Mouse (Mus musculus) neural tube, embryonic 12.5 days (tissue): ENCODE data around the gene Tomm5. TPM values are rescaled to one million over a fixed set of nuclear protein-coding genes. Genes with fewer than 3 reads are reported as not detected.

Experiments used
- ATAC-seq: fragments of 200-750 bp; cut with Nextera tagmentation; 2 replicates; pipeline ENCODE4 v1.8.0; 2017; ENCODE audit warnings: low read depth, mild to moderate bottlenecking, moderate TSS enrichment, moderate library complexity; ENCODE audit not compliant: low FRiP score
- H3K27ac ChIP-seq: fragments of 300-500 bp; sonication (generic); 2 replicates; pipeline ENCODE4 v1.5.1; 2016
- H3K27me3 ChIP-seq: fragments of 300-500 bp; sonication (generic); replicated peaks from 2 replicates; pipeline ENCODE4 v1.6.1; 2016; ENCODE audit warnings: mild to moderate bottlenecking
- H3K36me3 ChIP-seq: fragments of 300-500 bp; sonication (generic); 2 replicates; pipeline ENCODE4 v1.6.1; 2016; ENCODE audit warnings: mild to moderate bottlenecking
- H3K4me1 ChIP-seq: fragments of 300-500 bp; sonication (generic); 2 replicates; pipeline ENCODE4 v1.6.1; 2016
- H3K4me2 ChIP-seq: fragments of 300-500 bp; sonication (generic); replicated peaks from 2 replicates; pipeline ENCODE4 v1.6.1; 2016; ENCODE audit warnings: mild to moderate bottlenecking
- H3K4me3 ChIP-seq: fragments of 300-500 bp; sonication (generic); 2 replicates; pipeline ENCODE4 v1.5.1; 2016
- H3K9ac ChIP-seq: fragments of 300-500 bp; sonication (generic); 2 replicates; pipeline ENCODE4 v1.6.1; 2016; ENCODE audit warnings: mild to moderate bottlenecking
- H3K9me3 ChIP-seq: fragments of 300-500 bp; sonication (generic); 2 replicates; pipeline ENCODE4 v1.6.1; 2016; ENCODE audit warnings: mild to moderate bottlenecking
- WGBS: fragments of 180-500 bp; shearing (Covaris S2); methylation state at CpG from one replicate; pipeline ENCODE4 v1.1.7; 2016; 5-methylcytosine and 5-hydroxymethylcytosine counted together
- polyA plus RNA-seq: library from polyadenylated mRNA; unstranded; fragments of >200 nt; fragmentation: Nextera tagmentation; extraction: Ambion mirVana; gene quantifications from 2 replicates; pipeline ENCODE4 v1.2.1, GENCODE M21; 2016

The Tomm5 gene
- 150 and 163 TPM in 2 replicates for polyA plus RNA-seq

- Histone ChIP-seq H3K27ac (no peak within 1 kb of the TSS), H3K36me3 (peaks cover 21% of the 10 kb centered on the region), H3K4me3 (peak within 1 kb of the TSS; percentile 87), H3K4me2 (peak within 1 kb of the TSS; percentile 86), H3K4me1 (peaks cover 14% of the 10 kb centered on the region), H3K9ac (peak within 1 kb of the TSS; percentile 86), H3K9me3 (no peaks in the 10 kb centered on the region), H3K27me3 (no peaks in the 10 kb centered on the region)
- under 1% methylated on average over 39 of the region's 39 CpGs for whole genome bisulfite sequencing
- peak; percentile 92 for ATAC-seq
Measured at GRCm38 (mm10) chr4:45107601-45108277, at the start of gene Tomm5. TSS of gene Tomm5 (minus strand) at chr4:45108114.

DNA sequence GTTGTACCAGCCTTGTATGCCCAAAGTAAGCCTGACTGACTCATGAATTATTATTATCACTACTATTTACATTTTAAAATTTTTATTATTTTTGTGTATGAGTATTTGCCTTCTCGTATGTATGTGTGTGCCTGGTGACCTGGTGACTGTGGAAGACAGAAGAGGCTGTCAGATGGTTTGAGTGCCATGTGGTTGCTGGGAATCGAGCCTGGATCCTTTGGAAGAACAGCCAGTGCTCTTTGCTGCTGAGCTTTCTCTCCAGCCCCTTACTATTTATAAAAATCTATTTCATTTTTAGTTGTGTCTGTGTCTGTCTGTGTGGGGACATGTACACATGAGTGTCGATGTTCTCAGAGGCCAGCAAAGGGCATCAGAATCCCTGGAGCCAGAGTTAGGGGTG lies 48.5 kb upstream of the Tomm5 start:
- Histone ChIP-seq H3K36me3 (no peaks in the 10 kb centered on the region), H3K4me1 (no peaks in the 10 kb centered on the region), H3K27ac (no peak overlapping the region), H3K9me3 (no peaks in the 10 kb centered on the region), H3K4me3 (no peak overlapping the region), H3K9ac (no peak overlapping the region), H3K27me3 (no peaks in the 10 kb centered on the region), H3K4me2 (no peak overlapping the region)
- ATAC-seq = no peak
- WGBS = 79% methylated on average over 3 of the region's 3 CpGs

DNA sequence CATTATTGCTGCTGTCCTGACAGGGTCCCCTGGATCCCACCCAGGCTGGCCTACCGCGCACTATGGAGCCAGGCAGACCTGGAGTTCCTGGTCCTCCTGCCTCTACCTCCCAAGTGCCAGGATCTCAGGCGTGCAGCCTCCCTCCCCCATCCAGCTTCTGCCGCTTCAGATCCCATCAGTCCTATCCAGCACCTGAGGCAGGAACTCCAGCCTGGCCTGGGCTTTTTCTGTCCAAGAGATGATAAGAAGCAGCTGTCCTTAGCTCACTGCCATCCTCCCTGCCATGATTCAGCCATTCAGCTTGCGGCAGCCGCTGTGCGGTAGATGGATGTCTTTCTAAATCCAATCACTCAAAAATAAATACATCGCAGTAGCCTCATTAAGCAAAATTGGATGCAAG lies 35.1 kb upstream of the Tomm5 start:
- Histone ChIP-seq H3K27ac (no peak overlapping the region), H3K27me3 (no peaks in the 10 kb centered on the region), H3K9ac (no peak overlapping the region), H3K4me1 (0 out of 2 replicates have a peak, but pooled peaks cover 10% of the 10 kb centered on the region), H3K9me3 (no peaks in the 10 kb centered on the region), H3K36me3 (no peaks in the 10 kb centered on the region), H3K4me3 (no peak overlapping the region), H3K4me2 (no peak overlapping the region)
- 81% methylated on average over 8 of the region's 8 CpGs for WGBS
- no peak for ATAC-seq

DNA sequence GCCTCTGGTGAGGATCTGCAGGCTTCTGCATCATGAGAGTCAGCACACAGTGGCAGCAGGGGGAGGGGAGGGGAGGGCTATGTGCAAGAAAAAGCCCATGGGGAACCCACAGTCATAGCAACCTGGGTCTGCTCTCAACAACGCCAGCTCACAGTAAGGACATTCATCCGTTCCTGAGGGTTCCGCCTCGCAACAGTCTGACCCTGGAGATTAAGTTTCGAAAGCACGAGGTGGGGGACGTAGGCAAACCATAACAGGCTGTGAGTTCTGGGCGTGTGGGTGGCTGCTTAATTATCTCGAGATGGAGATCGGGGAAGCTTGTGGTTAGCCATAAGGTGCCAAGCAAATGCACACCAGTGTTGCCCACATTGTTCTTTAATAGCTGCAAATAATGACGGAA lies 34.5 kb upstream of the Tomm5 start:
- no peaks in the 10 kb centered on the region for H3K27me3 ChIP-seq
- no peak overlapping the region for H3K27ac ChIP-seq
- no peak overlapping the region for H3K4me3 ChIP-seq
- ATAC-seq = peak; percentile 48; the same call in 1 of the 2 replicates
- H3K36me3 ChIP-seq = no peaks in the 10 kb centered on the region
- H3K4me1 ChIP-seq = 0 out of 2 replicates have a peak, but pooled peaks cover 10% of the 10 kb centered on the region
- H3K9me3 ChIP-seq = no peaks in the 10 kb centered on the region
- no peak overlapping the region for H3K9ac ChIP-seq
- H3K4me2 ChIP-seq = no peak overlapping the region
- WGBS = 62% methylated on average over 11 of the region's 11 CpGs

- no peak for ATAC-seq
- Histone ChIP-seq H3K36me3 (no peaks in the 10 kb centered on the region), H3K27me3 (no peaks in the 10 kb centered on the region), H3K4me1 (0 out of 2 replicates have a peak, but pooled peaks cover 10% of the 10 kb centered on the region), H3K27ac (no peak overlapping the region), H3K4me3 (no peak overlapping the region), H3K4me2 (no peak overlapping the region), H3K9me3 (no peaks in the 10 kb centered on the region), H3K9ac (no peak overlapping the region)
- WGBS = 79% methylated on average over 5 of the region's 5 CpGs
Measured at GRCm38 (mm10) chr4:45141835-45142234, 33.9 kb upstream of the Tomm5 start.

- no peak overlapping the region for H3K9ac ChIP-seq
- H3K4me2 ChIP-seq = no peak overlapping the region
- WGBS = 56% methylated on average over 4 of the region's 4 CpGs
- H3K4me3 ChIP-seq = no peak overlapping the region
- no peak for ATAC-seq
- H3K36me3 ChIP-seq = no peaks in the 10 kb centered on the region
- H3K27me3 ChIP-seq = no peaks in the 10 kb centered on the region
- H3K9me3 ChIP-seq = no peaks in the 10 kb centered on the region
- no peak overlapping the region for H3K27ac ChIP-seq
- 0 out of 2 replicates have a peak, but pooled peaks cover 4% of the 10 kb centered on the region for H3K4me1 ChIP-seq
Measured at GRCm38 (mm10) chr4:45137636-45138035, 29.7 kb upstream of the Tomm5 start.

DNA sequence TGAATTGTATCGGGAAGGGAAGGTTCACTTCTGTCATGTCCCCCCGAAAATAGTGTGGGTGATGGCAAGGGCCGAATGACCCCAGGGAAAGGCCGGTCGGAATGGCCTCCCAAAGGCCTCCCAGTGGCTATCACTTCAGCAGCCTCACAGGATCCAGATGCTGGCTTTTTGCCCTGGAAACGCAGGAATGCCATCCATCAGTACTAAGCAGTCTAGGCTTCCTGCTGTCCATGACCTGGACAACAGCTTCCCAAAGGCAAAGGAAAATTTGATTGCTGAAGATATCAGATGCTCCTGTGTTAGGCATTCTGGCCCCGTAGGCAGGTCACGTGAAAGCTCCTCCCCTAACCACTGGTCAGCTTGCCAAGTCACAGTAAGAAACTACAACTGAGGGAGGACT lies 26.6 kb upstream of the Tomm5 start:
- Histone ChIP-seq H3K9ac (no peak overlapping the region), H3K9me3 (no peaks in the 10 kb centered on the region), H3K4me3 (no peak overlapping the region), H3K4me1 (no peaks in the 10 kb centered on the region), H3K36me3 (no peaks in the 10 kb centered on the region), H3K4me2 (no peak overlapping the region), H3K27me3 (no peaks in the 10 kb centered on the region), H3K27ac (no peak overlapping the region)
- ATAC-seq = no peak
- WGBS = 85% methylated on average over 8 of the region's 8 CpGs

- no peaks in the 10 kb centered on the region for H3K36me3 ChIP-seq
- no peak overlapping the region for H3K9ac ChIP-seq
- WGBS = 84% methylated on average over 4 of the region's 4 CpGs
- no peak overlapping the region for H3K4me3 ChIP-seq
- H3K4me1 ChIP-seq = no peaks in the 10 kb centered on the region
- H3K27ac ChIP-seq = no peak overlapping the region
- no peak for ATAC-seq
- H3K4me2 ChIP-seq = no peak overlapping the region
- H3K9me3 ChIP-seq = no peaks in the 10 kb centered on the region
- no peaks in the 10 kb centered on the region for H3K27me3 ChIP-seq
Measured at GRCm38 (mm10) chr4:45131021-45131420, 23.1 kb upstream of the Tomm5 start.

GRCm38 (mm10) chr4:45121311-45121710 lies 13.4 kb upstream of the Tomm5 start:
- 92% methylated on average over 11 of the region's 11 CpGs for WGBS
- H3K27ac ChIP-seq = no peak overlapping the region
- H3K4me1 ChIP-seq = no peaks in the 10 kb centered on the region
- H3K9ac ChIP-seq = no peak overlapping the region
- H3K9me3 ChIP-seq = no peaks in the 10 kb centered on the region
- ATAC-seq = no peak
- H3K4me3 ChIP-seq = no peak overlapping the region
- no peaks in the 10 kb centered on the region for H3K27me3 ChIP-seq
- H3K36me3 ChIP-seq = no peaks in the 10 kb centered on the region
- H3K4me2 ChIP-seq = no peak overlapping the region

- H3K36me3 ChIP-seq = peaks cover 14% of the 10 kb centered on the region
- H3K4me3 ChIP-seq = no peak overlapping the region
- H3K27ac ChIP-seq = no peak overlapping the region
- no peak overlapping the region for H3K9ac ChIP-seq
- H3K4me2 ChIP-seq = peak overlapping the region; percentile 86; the same call in 1 of the 2 replicates
- no peaks in the 10 kb centered on the region for H3K27me3 ChIP-seq
- WGBS = 63% methylated on average over 8 of the region's 8 CpGs
- no peak for ATAC-seq
- peaks cover 14% of the 10 kb centered on the region for H3K4me1 ChIP-seq
- H3K9me3 ChIP-seq = no peaks in the 10 kb centered on the region
Measured at GRCm38 (mm10) chr4:45108456-45109110, 669 bp upstream of the Tomm5 start.

DNA sequence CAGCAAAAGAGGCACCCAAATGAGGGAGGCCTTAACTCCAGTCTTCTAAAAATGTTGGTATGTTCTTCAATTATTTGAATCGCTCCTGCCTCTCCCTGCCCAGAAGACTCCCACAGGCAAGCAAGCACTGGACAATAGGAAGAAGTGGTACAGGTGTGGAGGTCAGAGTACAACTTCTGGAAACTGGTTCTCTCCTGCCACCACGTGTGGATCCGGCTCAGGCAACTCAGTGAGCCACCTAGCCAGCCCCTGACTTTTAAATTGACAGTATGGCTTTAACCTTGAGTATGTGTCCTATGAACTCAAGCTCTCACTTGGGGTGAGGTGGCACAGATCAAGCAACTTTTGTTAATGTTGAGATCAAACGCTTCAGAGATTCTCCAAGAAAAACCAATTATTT lies 848 bp downstream of the Tomm5 start:
- peak overlapping the region; percentile 86 for H3K4me2 ChIP-seq
- H3K36me3 ChIP-seq = peaks cover 27% of the 10 kb centered on the region
- peaks cover 14% of the 10 kb centered on the region for H3K4me1 ChIP-seq
- H3K27me3 ChIP-seq = no peaks in the 10 kb centered on the region
- no peaks in the 10 kb centered on the region for H3K9me3 ChIP-seq
- H3K9ac ChIP-seq = peak overlapping the region; percentile 86
- ATAC-seq = no peak
- 9% methylated on average over 4 of the region's 4 CpGs for WGBS
- H3K27ac ChIP-seq = no peak overlapping the region
- H3K4me3 ChIP-seq = peak overlapping the region; percentile 87

DNA sequence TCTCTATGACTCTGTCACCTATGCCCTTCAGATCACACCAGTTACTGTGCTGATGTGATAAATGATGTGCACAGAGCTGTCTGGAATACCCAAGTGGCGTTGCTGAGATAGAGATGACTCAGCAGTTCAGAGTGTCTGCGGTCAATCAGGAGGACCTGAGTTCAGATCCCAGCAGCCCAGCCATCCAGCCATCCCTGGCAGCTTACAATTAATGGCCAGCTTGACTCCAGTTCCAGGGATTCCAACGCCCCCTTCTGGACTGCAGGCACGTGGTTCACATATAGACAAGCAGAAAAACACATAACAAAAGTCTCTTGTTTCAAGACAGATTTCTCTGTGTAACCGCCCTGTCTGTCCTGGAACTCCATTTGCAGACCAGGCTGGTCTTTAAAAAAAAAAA lies 1.5 kb downstream of the Tomm5 start:
- peaks cover 14% of the 10 kb centered on the region for H3K4me1 ChIP-seq
- H3K27me3 ChIP-seq = no peaks in the 10 kb centered on the region
- no peak overlapping the region for H3K27ac ChIP-seq
- no peaks in the 10 kb centered on the region for H3K9me3 ChIP-seq
- H3K36me3 ChIP-seq = peaks cover 28% of the 10 kb centered on the region
- H3K4me3 ChIP-seq = no peak overlapping the region
- no peak for ATAC-seq
- H3K4me2 ChIP-seq = 0 out of 2 replicates have a peak overlapping the region, but pooled peaks have one; percentile 20
- 76% methylated on average over 5 of the region's 5 CpGs for WGBS
- H3K9ac ChIP-seq = no peak overlapping the region
